Mouse (Mus musculus) liver, adult 2 months (tissue): ENCODE measurements around the gene Lsm2.

ENCODE experiments used
- CTCF ChIP-seq: fragments of 200-500 bp; IDR thresholded peaks from 2 replicates; pipeline ENCODE4 v1.5.1; 2011; ENCODE audit warnings: low read depth, low read length, control low read depth
- POLR2A ChIP-seq: fragments of 200-500 bp; IDR thresholded peaks from 2 replicates; pipeline ENCODE4 v1.6.1; 2011; ENCODE audit warnings: low read length, control low read depth; ENCODE audit not compliant: insufficient read depth; ENCODE audit errors: extremely low read depth

GRCm38 (mm10) chr17:35003022-35003838 lies 21.6 kb downstream of the Lsm2 start:
- TF ChIP-seq CTCF, result no peak
- TF ChIP-seq POLR2A, result no peak
